Mouse (Mus musculus) right cerebral cortex, postnatal 36 days (tissue): Measurements from ENCODE around the gene Llgl2.

Experiments
- DNase-seq, 2 experiments: peaks; one replicate each; pipeline ENCODE4 v3.0.0; 2022; ENCODE audit warnings: low spot score in 2 of 2, mixed read lengths in 1 of 2

The Llgl2 gene

GRCm38 (mm10) chr11:115808696-115809310 is 15.0 kb upstream of the Llgl2 start:
- DNase-seq = no peak

- no peak for DNase-seq
Observed at GRCm38 (mm10) chr11:115809311-115809781, 14.5 kb upstream of the Llgl2 start.

GRCm38 (mm10) chr11:115810377-115810776 is 13.5 kb upstream of the Llgl2 start:
- DNase-seq = no peak

GRCm38 (mm10) chr11:115811381-115812093 is 12.3 kb upstream of the Llgl2 start:
- DNase-seq = no peak

- no peak for DNase-seq
Observed at GRCm38 (mm10) chr11:115812095-115812494, 11.8 kb upstream of the Llgl2 start.

- DNase-seq = no peak
Observed at GRCm38 (mm10) chr11:115812533-115813420, 11.1 kb upstream of the Llgl2 start.

GRCm38 (mm10) chr11:115813507-115814296 is 10.1 kb upstream of the Llgl2 start, which contains the start of gene Caskin2:
Gene Caskin2 (minus strand): TSS chr11:115813639.
- DNase-seq = peak; percentile 82 to 83

- DNase-seq = peak; percentile 67 to 73
Observed at GRCm38 (mm10) chr11:115814605-115815450, 9.0 kb upstream of the Llgl2 start, which contains the start of gene Tsen54. Gene Tsen54 (plus strand): TSS chr11:115814724.

- DNase-seq = no peak
Observed at GRCm38 (mm10) chr11:115817331-115817730, 6.5 kb upstream of the Llgl2 start.

- DNase-seq = no peak
Observed at GRCm38 (mm10) chr11:115819915-115820623, 3.8 kb upstream of the Llgl2 start.

- no peak for DNase-seq
Observed at GRCm38 (mm10) chr11:115821001-115821400, 2.8 kb upstream of the Llgl2 start.

- DNase-seq = no peak
Observed at GRCm38 (mm10) chr11:115824813-115825212, 964 bp downstream of the Llgl2 start.

- no peak for DNase-seq
Observed at GRCm38 (mm10) chr11:115826487-115826886, 2.6 kb downstream of the Llgl2 start.

- DNase-seq = no peak
Observed at GRCm38 (mm10) chr11:115827624-115828023, 3.8 kb downstream of the Llgl2 start.

GRCm38 (mm10) chr11:115829036-115829435 is 5.2 kb downstream of the Llgl2 start:
- no peak for DNase-seq

- no peak for DNase-seq
Observed at GRCm38 (mm10) chr11:115830550-115831325, 6.9 kb downstream of the Llgl2 start.

- DNase-seq = no peak
Observed at GRCm38 (mm10) chr11:115831518-115831917, 7.7 kb downstream of the Llgl2 start.

- DNase-seq = no peak
Observed at GRCm38 (mm10) chr11:115832064-115832463, 8.2 kb downstream of the Llgl2 start.

GRCm38 (mm10) chr11:115832523-115832922 is 8.7 kb downstream of the Llgl2 start:
- DNase-seq = no peak
